Mouse (Mus musculus) megakaryocyte, embryonic 14.5 days (primary cell): ENCODE data around the gene Asb13. TPM values are rescaled to one million over a fixed set of nuclear protein-coding genes. Genes with fewer than 3 reads are reported as not detected.
A peak's percentile ranks its signal among the peaks of the same experiment; 100 is the strongest.

Experiments
- H3K27me3 ChIP-seq: replicated peaks from 2 replicates; pipeline ENCODE3; 2012; ENCODE audit warnings: inconsistent platforms
- H3K36me3 ChIP-seq: replicated peaks from 2 replicates; pipeline ENCODE3; 2012; ENCODE audit warnings: low read length, inconsistent platforms, mixed read lengths
- H3K4me1 ChIP-seq: 2 replicates; pipeline ENCODE4 v1.6.1; 2012; ENCODE audit warnings: inconsistent platforms
- H3K4me3 ChIP-seq: replicated peaks from 2 replicates; pipeline ENCODE3; 2012; ENCODE audit warnings: moderate library complexity, mild to moderate bottlenecking, inconsistent platforms
- H3K9me3 ChIP-seq: 2 replicates; pipeline ENCODE4 v1.6.1; 2012; ENCODE audit warnings: inconsistent platforms
- FLI1 ChIP-seq: IDR thresholded peaks from 2 replicates; pipeline ENCODE4 v1.6.1; 2012; ENCODE audit warnings: low read length, inconsistent platforms, mixed read lengths
- GATA1 ChIP-seq: IDR thresholded peaks from 3 replicates; pipeline ENCODE4 v1.6.1; 2012; ENCODE audit warnings: mixed read lengths, low read length, inconsistent platforms, borderline replicate concordance
- polyA plus RNA-seq: library from polyadenylated mRNA; stranded (reverse); fragments of >175 nt; gene quantifications from 2 replicates; pipeline ENCODE4 v1.2.3, GENCODE M21; 2012; ENCODE audit warnings: low replicate concordance; ENCODE audit not compliant: insufficient read depth

Asb13 gene
- polyA plus RNA-seq, result 1.1 TPM in 1 of 2 replicates, not detected in the other

- TF ChIP-seq GATA1 (no peak), FLI1 (no peak)
- peak within 1 kb of the TSS; percentile 95 for H3K4me3 ChIP-seq
- H3K4me1 ChIP-seq, result peaks cover 40% of the 10 kb centered on the region
- H3K36me3 ChIP-seq, result no peaks in the 10 kb centered on the region
- H3K27me3 ChIP-seq, result peaks cover 4% of the 10 kb centered on the region
- H3K9me3 ChIP-seq, result peaks cover 12% of the 10 kb centered on the region
These were observed at the start of gene Asb13 for GRCm38 (mm10) chr13:3633895-3634811. Gene Asb13 (plus strand): TSS chr13:3634032.

GRCm38 (mm10) chr13:3590789-3591188 lies 43.0 kb upstream of the Asb13 start:
- Histone ChIP-seq H3K4me1 (peaks cover 5% of the 10 kb centered on the region; the same call in 1 of the 2 replicates), H3K27me3 (no peaks in the 10 kb centered on the region), H3K4me3 (no peak overlapping the region), H3K36me3 (peaks cover 86% of the 10 kb centered on the region), H3K9me3 (no peaks in the 10 kb centered on the region)
- no peak for TF ChIP-seq FLI1
- no peak for TF ChIP-seq GATA1

DNA sequence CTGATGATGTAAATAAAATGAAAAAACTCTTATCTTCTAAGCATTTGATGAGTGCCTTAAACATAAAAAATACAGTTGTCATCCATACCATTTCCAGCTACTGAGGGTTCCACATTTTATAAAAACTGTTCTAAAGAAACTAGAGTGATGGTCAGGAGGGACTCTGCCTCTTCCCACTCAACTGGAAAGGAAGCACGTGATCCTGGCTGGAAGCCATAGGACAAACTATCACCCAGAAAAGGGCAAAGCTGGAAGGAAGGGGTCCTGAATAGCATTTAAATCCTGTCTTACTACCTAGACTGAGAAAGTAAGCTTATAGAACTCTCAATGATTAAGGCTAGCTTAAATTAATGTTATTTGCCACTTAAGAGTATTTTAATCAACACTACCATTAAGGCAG lies 39.5 kb upstream of the Asb13 start:
- Histone ChIP-seq H3K4me1 (peaks cover 5% of the 10 kb centered on the region; the same call in 1 of the 2 replicates), H3K36me3 (peaks cover 90% of the 10 kb centered on the region), H3K27me3 (no peaks in the 10 kb centered on the region), H3K9me3 (no peaks in the 10 kb centered on the region), H3K4me3 (no peak overlapping the region)
- TF ChIP-seq FLI1 (no peak), GATA1 (no peak)

DNA sequence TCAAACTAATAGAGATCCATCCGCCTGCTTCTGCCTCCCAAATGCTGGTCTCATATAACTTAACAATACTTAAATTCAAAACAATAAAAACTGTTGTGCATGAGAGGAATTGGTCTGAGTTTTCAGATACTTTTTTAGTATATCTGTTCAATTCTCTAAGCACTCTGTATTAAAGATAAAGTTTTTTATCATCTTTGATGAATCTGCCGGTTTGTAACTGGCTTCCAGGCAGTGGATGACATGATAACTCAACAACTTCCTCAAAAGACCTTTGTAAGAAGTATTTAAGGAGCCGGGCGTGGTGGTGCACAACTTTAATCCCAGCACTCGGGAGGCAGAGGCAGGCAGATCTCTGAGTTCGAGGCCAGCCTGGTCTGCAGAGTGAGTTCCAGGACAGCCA lies 37.6 kb upstream of the Asb13 start:
- peaks cover 5% of the 10 kb centered on the region; the same call in 1 of the 2 replicates for H3K4me1 ChIP-seq
- H3K4me3 ChIP-seq, result no peak overlapping the region
- no peaks in the 10 kb centered on the region for H3K9me3 ChIP-seq
- H3K36me3 ChIP-seq, result peaks cover 83% of the 10 kb centered on the region
- TF ChIP-seq FLI1 (no peak), GATA1 (no peak)
- H3K27me3 ChIP-seq, result no peaks in the 10 kb centered on the region

- Histone ChIP-seq H3K4me1 (peaks cover 10% of the 10 kb centered on the region; the same call in 1 of the 2 replicates), H3K9me3 (peaks cover 8% of the 10 kb centered on the region), H3K4me3 (peak overlapping the region; percentile 100), H3K36me3 (no peaks in the 10 kb centered on the region), H3K27me3 (no peaks in the 10 kb centered on the region)
- TF ChIP-seq GATA1, result no peak
- TF ChIP-seq FLI1, result no peak
These were observed 24.1 kb upstream of the Asb13 start for GRCm38 (mm10) chr13:3609780-3610117.

DNA sequence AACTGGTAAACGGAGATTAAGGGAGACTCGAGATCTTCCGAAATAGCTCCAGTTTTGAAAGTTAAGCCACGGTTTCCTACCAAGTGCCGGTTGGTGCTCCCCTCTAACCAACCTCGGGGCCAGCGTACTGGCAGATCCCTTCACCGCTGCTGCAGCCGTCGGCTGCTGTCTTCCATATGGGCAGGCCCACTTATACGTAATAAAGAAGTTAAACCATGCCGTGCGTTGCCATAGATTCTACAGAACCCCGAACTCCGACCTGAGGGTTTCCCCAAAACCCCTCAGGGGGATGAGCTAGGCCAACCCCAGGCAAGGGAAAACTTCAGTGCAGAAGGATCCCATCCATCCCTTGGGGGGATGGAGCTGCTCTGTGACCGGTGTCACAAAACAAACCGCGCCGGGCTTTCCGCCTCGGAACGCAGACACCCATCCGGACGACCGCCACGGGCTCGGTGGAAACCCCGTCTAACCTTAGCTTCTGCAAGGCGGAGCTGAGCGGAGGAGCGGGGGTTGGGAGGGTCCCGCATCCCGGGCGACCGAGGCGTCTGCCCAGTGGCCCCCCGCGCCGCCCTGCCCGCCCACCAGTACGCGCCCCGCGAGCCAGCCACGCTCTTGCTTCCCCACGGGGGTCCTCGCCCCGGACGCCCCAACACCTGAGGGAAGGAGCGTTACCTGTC lies 23.6 kb upstream of the Asb13 start:
- no peaks in the 10 kb centered on the region for H3K36me3 ChIP-seq
- TF ChIP-seq GATA1, result no peak
- no peak for TF ChIP-seq FLI1
- H3K9me3 ChIP-seq, result peaks cover 10% of the 10 kb centered on the region
- H3K27me3 ChIP-seq, result no peaks in the 10 kb centered on the region
- peak overlapping the region; percentile 100 for H3K4me3 ChIP-seq
- peaks cover 10% of the 10 kb centered on the region; the same call in 1 of the 2 replicates for H3K4me1 ChIP-seq

DNA sequence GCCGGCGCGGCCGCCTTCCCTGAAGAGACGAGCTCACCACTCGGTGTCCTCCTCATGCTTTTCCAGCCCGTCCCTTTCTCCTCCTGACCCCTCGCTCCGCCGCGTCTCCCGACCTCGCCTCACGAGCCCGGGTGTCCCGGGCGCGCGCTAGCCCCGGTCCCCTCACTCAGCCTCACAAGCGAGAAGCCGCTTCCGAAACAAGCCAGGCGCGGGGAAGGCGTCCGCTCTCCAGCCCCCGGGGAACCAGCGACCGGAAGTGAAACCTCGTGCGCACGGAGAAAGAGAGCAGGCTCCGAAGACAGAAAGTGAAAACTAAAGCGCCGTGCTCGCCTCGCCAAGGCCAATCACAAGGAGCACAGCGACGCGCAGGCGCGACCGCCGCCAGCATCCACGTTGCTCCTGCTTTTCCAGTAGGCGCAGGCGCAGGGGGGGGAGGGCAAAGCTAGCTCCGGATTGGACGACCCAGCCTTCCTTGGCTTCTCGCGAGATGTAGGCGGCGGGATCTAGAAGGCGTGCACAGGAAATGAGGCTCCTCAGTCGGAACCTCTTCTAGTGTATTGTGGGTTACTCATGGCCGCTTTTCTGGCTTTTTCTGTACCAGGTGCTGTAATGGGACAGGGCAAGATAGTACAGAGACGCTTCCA lies 22.9 kb upstream of the Asb13 start, which contains the start of gene Fam208b:
TSS of gene Fam208b (minus strand) at position 314 of the 644 bp plus-strand sequence.
- Histone ChIP-seq H3K9me3 (peaks cover 10% of the 10 kb centered on the region), H3K27me3 (no peaks in the 10 kb centered on the region), H3K36me3 (no peaks in the 10 kb centered on the region), H3K4me3 (peak within 1 kb of the TSS; percentile 100), H3K4me1 (peaks cover 10% of the 10 kb centered on the region; the same call in 1 of the 2 replicates)
- peak; percentile 52 for TF ChIP-seq FLI1
- TF ChIP-seq GATA1, result no peak

DNA sequence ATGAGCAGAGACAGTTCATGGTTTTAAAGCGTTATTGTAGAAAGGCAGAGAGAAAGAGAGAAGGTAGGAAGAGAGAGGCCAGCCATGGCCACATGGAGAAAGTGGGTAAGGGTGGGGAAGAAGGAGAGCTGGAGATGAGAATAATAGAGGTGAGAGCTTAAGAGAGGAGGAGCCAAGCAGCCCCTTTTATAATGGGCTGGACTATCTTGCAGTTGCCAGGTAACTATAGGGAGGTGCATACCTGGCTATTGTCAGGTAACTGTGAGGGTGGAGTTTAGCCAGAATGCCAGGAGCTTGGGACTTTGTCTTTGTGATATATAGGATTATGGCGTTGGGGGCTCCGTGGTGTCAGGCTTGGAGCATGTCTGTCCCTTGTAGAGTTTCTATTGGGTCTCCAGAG lies 6.7 kb upstream of the Asb13 start:
- H3K36me3 ChIP-seq, result no peaks in the 10 kb centered on the region
- H3K27me3 ChIP-seq, result peaks cover 2% of the 10 kb centered on the region
- no peaks in the 10 kb centered on the region for H3K4me1 ChIP-seq
- TF ChIP-seq GATA1 (no peak), FLI1 (no peak)
- H3K4me3 ChIP-seq, result no peak overlapping the region
- H3K9me3 ChIP-seq, result peaks cover 23% of the 10 kb centered on the region

DNA sequence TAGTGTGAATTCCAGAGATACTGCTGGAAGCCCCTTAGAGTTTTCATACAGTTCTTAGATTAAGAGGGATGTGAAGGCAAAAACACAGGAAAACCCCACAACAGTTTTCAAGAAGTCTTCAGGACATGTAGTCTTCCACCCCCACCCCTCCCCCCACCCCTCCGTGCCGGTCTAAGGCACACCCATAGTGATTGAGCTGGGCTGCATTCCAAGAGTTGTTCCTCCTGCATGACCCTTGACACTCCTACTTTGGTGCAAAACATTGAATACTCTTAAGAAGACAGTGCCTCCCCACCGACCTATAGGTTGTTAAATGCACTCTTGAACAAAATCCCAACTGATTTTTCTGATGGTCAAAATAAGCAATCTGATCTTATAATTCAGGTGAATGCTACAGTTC lies 5.7 kb upstream of the Asb13 start:
- TF ChIP-seq GATA1 (no peak), FLI1 (no peak)
- H3K36me3 ChIP-seq, result no peaks in the 10 kb centered on the region
- peaks cover 20% of the 10 kb centered on the region for H3K9me3 ChIP-seq
- H3K4me3 ChIP-seq, result no peak overlapping the region
- H3K4me1 ChIP-seq, result peaks cover 1% of the 10 kb centered on the region
- peaks cover 3% of the 10 kb centered on the region for H3K27me3 ChIP-seq
